Mouse (Mus musculus): ENCODE data around the gene Ccdc69.

- TF ChIP-seq GATA1 (IDR thresholded peaks at IDR 0.05; ENCODE audit: borderline replicate concordance, low read length) (no peak), FLI1 (IDR thresholded peaks at IDR 0.05; ENCODE audit: low read length) (no peak)
Measured at GRCm38 (mm10) chr11:55096731-55097462, 19.0 kb upstream of the Ccdc69 start.

Data from megakaryocyte, embryonic 14.5 days (primary cell).